Mouse (Mus musculus): ENCODE results near the gene Smyd2.

DNA sequence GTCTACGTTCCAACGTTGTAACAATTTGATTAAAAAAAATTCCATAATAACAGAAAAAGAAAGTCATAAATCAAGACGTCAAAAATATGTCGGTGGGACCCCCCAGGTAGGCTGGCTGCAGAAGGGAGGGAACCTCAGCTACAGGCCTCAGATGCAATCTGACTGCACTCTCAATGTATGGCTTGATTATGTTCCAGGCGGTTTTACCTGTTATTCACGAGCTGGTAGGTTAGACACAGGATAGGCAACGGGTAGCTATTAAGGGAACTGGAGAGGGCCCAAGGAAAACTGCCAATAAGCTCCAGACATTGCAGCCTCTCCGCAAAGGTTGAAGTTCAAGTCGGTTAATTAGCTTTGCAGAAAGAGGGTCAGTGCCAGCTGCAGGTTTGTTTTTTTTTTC, 558 bp upstream of the Smyd2 start:
- TF ChIP-seq POLR2A (IDR thresholded peaks at IDR 0.05; ENCODE audit: extremely low read depth, insufficient read depth, low read length), result no peak
- no peak for TF ChIP-seq CTCF (IDR thresholded peaks at IDR 0.05; ENCODE audit: low read depth, low read length)

Measured in liver, adult 2 months (tissue).